Mouse (Mus musculus) heart, postnatal 0 days (tissue): ENCODE data around the gene Amdhd2. TPM values are rescaled to one million over a fixed set of nuclear protein-coding genes. Genes with fewer than 3 reads are reported as not detected.

Experiments used
- ATAC-seq: fragments of 200-750 bp; cut with Nextera tagmentation; 2 replicates; pipeline ENCODE4 v1.8.0; 2017; ENCODE audit warnings: low read depth, moderate number of reproducible peaks, moderate library complexity; ENCODE audit not compliant: insufficient read depth
- DNase-seq: peaks from one replicate; pipeline ENCODE4 v3.0.0-alpha.2; 2016; ENCODE audit warnings: low spot score
- H3K27ac ChIP-seq: fragments of 300-500 bp; sonication (generic); 2 replicates; pipeline ENCODE4 v1.5.1; 2014; ENCODE audit warnings: low read depth, mild to moderate bottlenecking
- H3K27me3 ChIP-seq: fragments of 300-500 bp; sonication (generic); 2 replicates; pipeline ENCODE4 v1.6.1; 2014; ENCODE audit warnings: low read length, mixed read lengths; ENCODE audit not compliant: control insufficient read depth, insufficient read depth
- H3K36me3 ChIP-seq: fragments of 300-500 bp; sonication (generic); replicated peaks from 2 replicates; pipeline ENCODE4 v1.6.1; 2014; ENCODE audit warnings: low read length, mixed read lengths; ENCODE audit not compliant: control insufficient read depth, insufficient read depth
- H3K4me1 ChIP-seq: fragments of 300-500 bp; sonication (generic); 2 replicates; pipeline ENCODE4 v1.6.1; 2014; ENCODE audit warnings: antibody characterized with exemption; ENCODE audit not compliant: control insufficient read depth, insufficient read depth
- H3K4me2 ChIP-seq: fragments of 300-500 bp; sonication (generic); 2 replicates; pipeline ENCODE4 v1.6.1; 2014; ENCODE audit warnings: low read depth, mild to moderate bottlenecking, low read length, moderate library complexity
- H3K4me3 ChIP-seq: fragments of 300-500 bp; sonication (generic); 2 replicates; pipeline ENCODE4 v1.5.1; 2014; ENCODE audit warnings: low read depth, low read length
- H3K9ac ChIP-seq: fragments of 300-500 bp; sonication (generic); replicated peaks from 2 replicates; pipeline ENCODE4 v1.6.1; 2014; ENCODE audit warnings: low read depth, low read length, mixed read lengths
- H3K9me3 ChIP-seq: fragments of 300-500 bp; sonication (generic); replicated peaks from 2 replicates; pipeline ENCODE4 v1.6.1; 2016; ENCODE audit warnings: low read length; ENCODE audit not compliant: control insufficient read depth
- CTCF ChIP-seq: IDR thresholded peaks from 2 replicates; pipeline ENCODE4 v1.5.1; 2016; ENCODE audit warnings: antibody characterized with exemption, control low read depth, low read depth
- EP300 ChIP-seq: IDR thresholded peaks from 2 replicates; pipeline ENCODE4 v1.6.1; 2016; ENCODE audit warnings: antibody characterized with exemption, low read depth
- WGBS: fragments of 180-500 bp; shearing (Covaris S2); extraction: QIAGEN DNeasy Blood & Tissue Kit; methylation state at CpG from one replicate; pipeline ENCODE4 v1.1.7; 2014; 5-methylcytosine and 5-hydroxymethylcytosine counted together
- polyA plus RNA-seq: library from polyadenylated mRNA; unstranded; fragments of >200 nt; fragmentation: Nextera tagmentation; extraction: Ambion mirVana; gene quantifications from 2 replicates; pipeline ENCODE4 v1.2.1, GENCODE M21; 2015
- total RNA-seq: library from RNA; depleted of rRNA; stranded (reverse); fragments of >200 nt; gene quantifications from 2 replicates; pipeline ENCODE4 v1.2.3, GENCODE M21; 2014; ENCODE audit warnings: low replicate concordance

Gene Amdhd2
- total and polyA plus RNA-seq, 2 experiments from 2014 or later: 24.4 to 33.7 TPM

GRCm38 (mm10) chr17:24141425-24141920, 22.1 kb downstream of the Amdhd2 start:
- Histone ChIP-seq H3K27ac (peak overlapping the region; percentile 97), H3K9me3 (no peaks in the 10 kb centered on the region), H3K36me3 (no peaks in the 10 kb centered on the region), H3K4me2 (peak overlapping the region; percentile 84), H3K9ac (peak overlapping the region; percentile 91), H3K4me3 (peak overlapping the region; percentile 98), H3K4me1 (peaks cover 21% of the 10 kb centered on the region), H3K27me3 (no peaks in the 10 kb centered on the region)
- DNase-seq: peak; percentile 97
- TF ChIP-seq EP300 (no peak), CTCF (no peak)
- WGBS: under 1% methylated on average over 55 of the region's 57 CpGs
- ATAC-seq: peak; percentile 98

- peak overlapping the region; percentile 84 for H3K4me2 ChIP-seq
- no peaks in the 10 kb centered on the region for H3K36me3 ChIP-seq
- peak overlapping the region; percentile 91 for H3K9ac ChIP-seq
- H3K27ac ChIP-seq: peak overlapping the region; percentile 97
- peaks cover 21% of the 10 kb centered on the region for H3K4me1 ChIP-seq
- ATAC-seq (peak; percentile 66), DNase-seq (peak; percentile 43)
- no peaks in the 10 kb centered on the region for H3K9me3 ChIP-seq
- WGBS: under 1% methylated on average over 38 of the region's 43 CpGs
- no peaks in the 10 kb centered on the region for H3K27me3 ChIP-seq
- TF ChIP-seq CTCF (no peak), EP300 (no peak)
- H3K4me3 ChIP-seq: peak overlapping the region; percentile 98
Measured at GRCm38 (mm10) chr17:24140845-24141424, 22.6 kb downstream of the Amdhd2 start.

- H3K9ac ChIP-seq: peak overlapping the region; percentile 91; the same call in 1 of the 2 replicates
- no peak overlapping the region for H3K27ac ChIP-seq
- TF ChIP-seq CTCF: no peak
- no peak for TF ChIP-seq EP300
- ATAC-seq (no peak), DNase-seq (no peak)
- peak overlapping the region; percentile 98 for H3K4me3 ChIP-seq
- no peaks in the 10 kb centered on the region for H3K9me3 ChIP-seq
- H3K27me3 ChIP-seq: no peaks in the 10 kb centered on the region
- no peaks in the 10 kb centered on the region for H3K36me3 ChIP-seq
- WGBS: 81% methylated on average over 4 of the region's 4 CpGs
- peak overlapping the region; percentile 84 for H3K4me2 ChIP-seq
- H3K4me1 ChIP-seq: peaks cover 21% of the 10 kb centered on the region
Measured at GRCm38 (mm10) chr17:24139968-24140367, 23.6 kb downstream of the Amdhd2 start.

- TF ChIP-seq CTCF (no peak), EP300 (no peak)
- no peak for ATAC-seq
- Histone ChIP-seq H3K9me3 (no peaks in the 10 kb centered on the region), H3K4me1 (peaks cover 25% of the 10 kb centered on the region), H3K27ac (no peak overlapping the region), H3K36me3 (no peaks in the 10 kb centered on the region), H3K4me2 (no peak overlapping the region), H3K27me3 (no peaks in the 10 kb centered on the region), H3K4me3 (no peak overlapping the region), H3K9ac (no peak overlapping the region)
- 82% methylated on average over 3 of the region's 3 CpGs for WGBS
- DNase-seq: no peak
Measured at GRCm38 (mm10) chr17:24139256-24139655, 24.3 kb downstream of the Amdhd2 start.

- Histone ChIP-seq H3K36me3 (no peaks in the 10 kb centered on the region), H3K27ac (peak overlapping the region; percentile 23; the same call in 1 of the 2 replicates), H3K27me3 (no peaks in the 10 kb centered on the region), H3K4me1 (peaks cover 32% of the 10 kb centered on the region), H3K9ac (no peak overlapping the region), H3K9me3 (no peaks in the 10 kb centered on the region), H3K4me2 (no peak overlapping the region), H3K4me3 (no peak overlapping the region)
- DNase-seq (no peak), ATAC-seq (no peak)
- TF ChIP-seq EP300 (no peak), CTCF (no peak)
- 29% methylated on average over 2 of the region's 2 CpGs for WGBS
Measured at GRCm38 (mm10) chr17:24137226-24137880, 26.2 kb downstream of the Amdhd2 start.
